Mouse (Mus musculus) hindbrain, embryonic 11.5 days (tissue): Measurements from ENCODE around the gene Acvr1b. TPM values are rescaled to one million over a fixed set of nuclear protein-coding genes. Genes with fewer than 3 reads are reported as not detected.

Source experiments
- ATAC-seq: fragments of 200-750 bp; cut with Nextera tagmentation; 2 replicates; pipeline ENCODE4 v1.8.0; 2017; ENCODE audit warnings: mild to moderate bottlenecking, moderate TSS enrichment, moderate library complexity; ENCODE audit not compliant: low FRiP score
- DNase-seq: peaks from one replicate; pipeline ENCODE4 v3.0.0-alpha.2; 2015; ENCODE audit warnings: low spot score
- H3K27ac ChIP-seq: fragments of 300-500 bp; sonication (generic); 2 replicates; pipeline ENCODE4 v1.5.1; 2014; ENCODE audit warnings: mild to moderate bottlenecking, low read depth, low read length
- H3K27me3 ChIP-seq: fragments of 300-500 bp; sonication (generic); 2 replicates; pipeline ENCODE4 v1.6.1; 2014; ENCODE audit warnings: mild to moderate bottlenecking, low read length, moderate library complexity, mixed read lengths; ENCODE audit not compliant: control insufficient read depth, insufficient read depth
- H3K36me3 ChIP-seq: fragments of 300-500 bp; sonication (generic); 2 replicates; pipeline ENCODE4 v1.6.1; 2014; ENCODE audit warnings: mild to moderate bottlenecking, low read length, moderate library complexity, mixed read lengths; ENCODE audit not compliant: control insufficient read depth, insufficient read depth
- H3K4me1 ChIP-seq: fragments of 300-500 bp; sonication (generic); replicated peaks from 2 replicates; pipeline ENCODE4 v1.6.1; 2014; ENCODE audit warnings: low read length, mixed read lengths; ENCODE audit not compliant: control insufficient read depth, insufficient read depth
- H3K4me2 ChIP-seq: fragments of 300-500 bp; sonication (generic); replicated peaks from 2 replicates; pipeline ENCODE4 v1.6.1; 2014; ENCODE audit warnings: mild to moderate bottlenecking, low read depth, low read length
- H3K4me3 ChIP-seq: fragments of 300-500 bp; sonication (generic); 2 replicates; pipeline ENCODE4 v1.5.1; 2014; ENCODE audit warnings: low read depth, low read length
- H3K9ac ChIP-seq: fragments of 300-500 bp; sonication (generic); 2 replicates; pipeline ENCODE4 v1.6.1; 2014; ENCODE audit warnings: low read depth, low read length
- H3K9me3 ChIP-seq: fragments of 300-500 bp; sonication (generic); 2 replicates; pipeline ENCODE4 v1.6.1; 2016; ENCODE audit warnings: low read length; ENCODE audit not compliant: control insufficient read depth
- WGBS: fragments of 180-500 bp; shearing (Covaris S2); extraction: QIAGEN DNeasy Blood & Tissue Kit; methylation state at CpG from one replicate; pipeline ENCODE4 v1.1.7; 2014; 5-methylcytosine and 5-hydroxymethylcytosine counted together
- polyA plus RNA-seq: library from polyadenylated mRNA; unstranded; fragments of >200 nt; fragmentation: Nextera tagmentation; extraction: Ambion mirVana; gene quantifications from 2 replicates; pipeline ENCODE4 v1.2.1, GENCODE M21; 2014

Acvr1b gene
- polyA plus RNA-seq, 1 experiment from 2014 or later, result 16.2 TPM

- 41% methylated on average over 13 of the region's 13 CpGs for WGBS
- H3K36me3 ChIP-seq, result no peaks in the 10 kb centered on the region
- peak overlapping the region; percentile 74 for H3K4me3 ChIP-seq
- no peak overlapping the region for H3K27ac ChIP-seq
- peaks cover 15% of the 10 kb centered on the region for H3K4me1 ChIP-seq
- H3K9ac ChIP-seq, result no peak overlapping the region
- ATAC-seq, result no peak
- peak; percentile 40 for DNase-seq
- peak overlapping the region; percentile 98; the same call in 1 of the 2 replicates for H3K4me2 ChIP-seq
- H3K9me3 ChIP-seq, result no peaks in the 10 kb centered on the region
- peaks cover 3% of the 10 kb centered on the region; the same call in 1 of the 2 replicates for H3K27me3 ChIP-seq
These were observed 49.1 kb downstream of the Acvr1b start for GRCm38 (mm10) chr15:101222897-101223482.

- H3K4me1 ChIP-seq, result peaks cover 15% of the 10 kb centered on the region
- ATAC-seq, result 0 out of 2 replicates have a peak, but pooled peaks have one; percentile 1
These were observed 49.7 kb downstream of the Acvr1b start for GRCm38 (mm10) chr15:101223596-101223995.

GRCm38 (mm10) chr15:101224006-101224906 is 50.4 kb downstream of the Acvr1b start, which contains the start of gene Grasp:
Gene Grasp, plus strand, starts transcription at chr15:101224188.
- Histone ChIP-seq H3K36me3 (no peaks in the 10 kb centered on the region), H3K4me3 (peak within 1 kb of the TSS; percentile 74), H3K9me3 (no peaks in the 10 kb centered on the region), H3K27me3 (peaks cover 3% of the 10 kb centered on the region; the same call in 1 of the 2 replicates), H3K4me2 (peak within 1 kb of the TSS; percentile 98), H3K9ac (peak within 1 kb of the TSS; percentile 84), H3K27ac (0 out of 2 replicates have a peak within 1 kb of the TSS, but pooled peaks have one; percentile 33), H3K4me1 (peaks cover 15% of the 10 kb centered on the region)
- WGBS, result under 1% methylated on average over 70 of the region's 77 CpGs
- DNase-seq (peak; percentile 82), ATAC-seq (peak; percentile 51)

More at GRCm38 (mm10) chr15:101223596-101223995, 49.7 kb downstream of the Acvr1b start:
- peak overlapping the region; percentile 84 for H3K9ac ChIP-seq
- no peaks in the 10 kb centered on the region for H3K36me3 ChIP-seq
- H3K4me2 ChIP-seq, result peak overlapping the region; percentile 98
- peaks cover 3% of the 10 kb centered on the region; the same call in 1 of the 2 replicates for H3K27me3 ChIP-seq
- no peaks in the 10 kb centered on the region for H3K9me3 ChIP-seq
- H3K27ac ChIP-seq, result no peak overlapping the region
- WGBS, result 10% methylated on average over 5 of the region's 5 CpGs
- H3K4me3 ChIP-seq, result peak overlapping the region; percentile 74
- no peak for DNase-seq

- Histone ChIP-seq H3K27ac (0 out of 2 replicates have a peak overlapping the region, but pooled peaks have one; percentile 33), H3K4me3 (peak overlapping the region; percentile 74), H3K27me3 (peaks cover 3% of the 10 kb centered on the region; the same call in 1 of the 2 replicates), H3K36me3 (no peaks in the 10 kb centered on the region), H3K4me2 (peak overlapping the region; percentile 98), H3K9me3 (no peaks in the 10 kb centered on the region), H3K4me1 (peaks cover 15% of the 10 kb centered on the region), H3K9ac (peak overlapping the region; percentile 84; the same call in 1 of the 2 replicates)
- WGBS, result 3% methylated on average over 14 of the region's 14 CpGs
- ATAC-seq (no peak), DNase-seq (peak; percentile 43)
These were observed 51.1 kb downstream of the Acvr1b start for GRCm38 (mm10) chr15:101224977-101225376.

- DNase-seq (peak; percentile 47), ATAC-seq (no peak)
- Histone ChIP-seq H3K9ac (no peak overlapping the region), H3K4me3 (no peak overlapping the region), H3K27ac (peak overlapping the region; percentile 6; the same call in 1 of the 2 replicates), H3K4me2 (no peak overlapping the region), H3K9me3 (no peaks in the 10 kb centered on the region), H3K27me3 (peaks cover 3% of the 10 kb centered on the region; the same call in 1 of the 2 replicates), H3K4me1 (peaks cover 4% of the 10 kb centered on the region; the same call in 1 of the 2 replicates), H3K36me3 (no peaks in the 10 kb centered on the region)
- WGBS, result 15% methylated on average over 7 of the region's 7 CpGs
These were observed 54.1 kb downstream of the Acvr1b start for GRCm38 (mm10) chr15:101227971-101228370.

GRCm38 (mm10) chr15:101228866-101229590 is 55.2 kb downstream of the Acvr1b start:
- H3K4me2 ChIP-seq, result no peak overlapping the region
- no peak overlapping the region for H3K9ac ChIP-seq
- no peaks in the 10 kb centered on the region for H3K9me3 ChIP-seq
- no peak overlapping the region for H3K4me3 ChIP-seq
- no peak for DNase-seq
- no peak overlapping the region for H3K27ac ChIP-seq
- H3K36me3 ChIP-seq, result no peaks in the 10 kb centered on the region
- H3K27me3 ChIP-seq, result no peaks in the 10 kb centered on the region
- WGBS, result 90% methylated on average over 21 of the region's 21 CpGs
- no peaks in the 10 kb centered on the region; the same call in 1 of the 2 replicates for H3K4me1 ChIP-seq
- no peak for ATAC-seq

GRCm38 (mm10) chr15:101230503-101230902 is 56.6 kb downstream of the Acvr1b start:
- ATAC-seq (no peak), DNase-seq (no peak)
- H3K27ac ChIP-seq, result no peak overlapping the region
- H3K9me3 ChIP-seq, result no peaks in the 10 kb centered on the region
- 96% methylated on average over 19 of the region's 19 CpGs for WGBS
- no peak overlapping the region for H3K9ac ChIP-seq
- no peaks in the 10 kb centered on the region; the same call in 1 of the 2 replicates for H3K27me3 ChIP-seq
- H3K4me2 ChIP-seq, result no peak overlapping the region
- H3K36me3 ChIP-seq, result no peaks in the 10 kb centered on the region
- no peaks in the 10 kb centered on the region; the same call in 1 of the 2 replicates for H3K4me1 ChIP-seq
- no peak overlapping the region for H3K4me3 ChIP-seq
